Mouse (Mus musculus): ENCODE measurements around the gene Thbs1. TPM values are rescaled to one million over a fixed set of nuclear protein-coding genes. Genes with fewer than 3 reads are reported as not detected.

Thbs1 gene
- polyA plus RNA-seq, 1 experiment from 2014 or later, result 6.5 TPM

- Histone ChIP-seq H3K4me2 (replicated peaks) (peak overlapping the region; percentile 78), H3K4me3 (replicated peaks; ENCODE audit: low read length) (peak overlapping the region; percentile 40), H3K4me1 (replicated peaks; ENCODE audit: control insufficient read depth, insufficient read depth, low read length) (peaks cover 6% of the 10 kb centered on the region; the same call in 1 of the 2 replicates), H3K9ac (no peak overlapping the region), H3K27me3 (ENCODE audit: control insufficient read depth, insufficient read depth, low read length) (0 out of 2 replicates have a peak, but pooled peaks cover 10% of the 10 kb centered on the region), H3K27ac (no peak overlapping the region), H3K9me3 (ENCODE audit: control insufficient read depth, low read length) (no peaks in the 10 kb centered on the region), H3K36me3 (replicated peaks; ENCODE audit: control insufficient read depth, insufficient read depth) (no peaks in the 10 kb centered on the region)
- 13% methylated on average over 5 of the region's 5 CpGs for WGBS
- DNase-seq (ENCODE audit: low spot score) (no peak), ATAC-seq (ENCODE audit: low FRiP score) (no peak)
Observed at GRCm38 (mm10) chr2:118112438-118112837, 762 bp downstream of the Thbs1 start.

DNA sequence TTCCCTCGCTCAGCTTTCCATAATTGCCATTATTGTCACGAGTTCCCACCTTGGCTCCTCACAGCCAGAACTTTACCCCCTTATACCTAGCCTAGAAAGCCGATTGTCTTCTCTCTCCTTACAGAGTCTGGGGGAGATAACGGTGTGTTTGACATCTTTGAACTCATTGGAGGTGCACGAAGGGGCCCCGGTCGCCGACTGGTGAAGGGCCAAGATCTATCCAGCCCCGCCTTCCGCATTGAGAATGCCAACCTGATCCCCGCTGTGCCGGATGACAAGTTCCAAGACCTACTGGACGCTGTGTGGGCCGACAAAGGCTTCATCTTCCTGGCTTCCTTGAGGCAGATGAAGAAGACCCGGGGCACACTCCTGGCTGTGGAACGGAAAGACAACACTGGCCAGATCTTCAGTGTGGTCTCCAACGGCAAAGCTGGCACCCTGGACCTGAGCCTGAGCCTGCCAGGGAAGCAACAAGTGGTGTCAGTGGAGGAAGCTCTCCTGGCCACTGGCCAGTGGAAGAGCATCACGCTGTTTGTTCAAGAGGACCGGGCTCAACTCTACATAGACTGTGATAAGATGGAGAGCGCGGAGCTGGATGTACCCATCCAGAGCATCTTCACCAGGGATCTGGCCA is 1.3 kb downstream of the Thbs1 start:
- Histone ChIP-seq H3K4me2 (replicated peaks) (peak overlapping the region; percentile 78), H3K9ac (no peak overlapping the region), H3K27ac (no peak overlapping the region), H3K4me1 (replicated peaks; ENCODE audit: control insufficient read depth, insufficient read depth, low read length) (peaks cover 6% of the 10 kb centered on the region; the same call in 1 of the 2 replicates), H3K4me3 (replicated peaks; ENCODE audit: low read length) (peak overlapping the region; percentile 40), H3K27me3 (ENCODE audit: control insufficient read depth, insufficient read depth, low read length) (0 out of 2 replicates have a peak, but pooled peaks cover 10% of the 10 kb centered on the region), H3K9me3 (ENCODE audit: control insufficient read depth, low read length) (no peaks in the 10 kb centered on the region), H3K36me3 (replicated peaks; ENCODE audit: control insufficient read depth, insufficient read depth) (no peaks in the 10 kb centered on the region)
- no peak for DNase-seq (ENCODE audit: low spot score)
- no peak for ATAC-seq (ENCODE audit: low FRiP score)
- 46% methylated on average over 21 of the region's 21 CpGs for WGBS

- DNase-seq (ENCODE audit: low spot score), result no peak
- Histone ChIP-seq H3K4me3 (replicated peaks; ENCODE audit: low read length) (peak overlapping the region; percentile 40; the same call in 1 of the 2 replicates), H3K4me1 (replicated peaks; ENCODE audit: control insufficient read depth, insufficient read depth, low read length) (peaks cover 6% of the 10 kb centered on the region; the same call in 1 of the 2 replicates), H3K9ac (no peak overlapping the region), H3K36me3 (replicated peaks; ENCODE audit: control insufficient read depth, insufficient read depth) (no peaks in the 10 kb centered on the region), H3K9me3 (ENCODE audit: control insufficient read depth, low read length) (no peaks in the 10 kb centered on the region), H3K27me3 (ENCODE audit: control insufficient read depth, insufficient read depth, low read length) (0 out of 2 replicates have a peak, but pooled peaks cover 10% of the 10 kb centered on the region), H3K27ac (no peak overlapping the region), H3K4me2 (replicated peaks) (peak overlapping the region; percentile 78)
- WGBS, result 39% methylated on average over 8 of the region's 8 CpGs
- ATAC-seq (ENCODE audit: low FRiP score), result no peak
Observed at GRCm38 (mm10) chr2:118113808-118114524, 2.3 kb downstream of the Thbs1 start.

DNA sequence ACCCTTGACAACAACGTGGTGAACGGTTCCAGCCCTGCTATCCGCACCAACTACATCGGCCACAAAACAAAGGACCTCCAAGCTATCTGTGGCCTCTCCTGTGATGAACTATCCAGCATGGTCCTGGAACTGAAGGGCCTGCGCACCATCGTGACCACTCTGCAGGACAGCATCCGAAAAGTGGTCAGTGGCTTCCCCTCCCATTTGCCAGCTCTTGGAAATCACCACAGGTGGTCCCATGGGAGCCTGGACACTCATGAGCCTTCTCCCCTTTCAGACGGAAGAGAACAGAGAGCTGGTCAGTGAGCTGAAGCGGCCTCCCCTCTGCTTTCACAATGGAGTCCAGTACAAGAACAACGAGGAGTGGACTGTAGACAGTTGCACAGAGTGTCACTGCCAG is 3.0 kb downstream of the Thbs1 start:
- Histone ChIP-seq H3K4me1 (replicated peaks; ENCODE audit: control insufficient read depth, insufficient read depth, low read length) (peaks cover 6% of the 10 kb centered on the region; the same call in 1 of the 2 replicates), H3K4me2 (replicated peaks) (no peak overlapping the region; the same call in 1 of the 2 replicates), H3K27me3 (ENCODE audit: control insufficient read depth, insufficient read depth, low read length) (0 out of 2 replicates have a peak, but pooled peaks cover 10% of the 10 kb centered on the region), H3K4me3 (replicated peaks; ENCODE audit: low read length) (no peak overlapping the region), H3K36me3 (replicated peaks; ENCODE audit: control insufficient read depth, insufficient read depth) (no peaks in the 10 kb centered on the region), H3K9ac (no peak overlapping the region), H3K27ac (no peak overlapping the region), H3K9me3 (ENCODE audit: control insufficient read depth, low read length) (no peaks in the 10 kb centered on the region)
- DNase-seq (ENCODE audit: low spot score) (no peak), ATAC-seq (ENCODE audit: low FRiP score) (no peak)
- 59% methylated on average over 10 of the region's 10 CpGs for WGBS

DNA sequence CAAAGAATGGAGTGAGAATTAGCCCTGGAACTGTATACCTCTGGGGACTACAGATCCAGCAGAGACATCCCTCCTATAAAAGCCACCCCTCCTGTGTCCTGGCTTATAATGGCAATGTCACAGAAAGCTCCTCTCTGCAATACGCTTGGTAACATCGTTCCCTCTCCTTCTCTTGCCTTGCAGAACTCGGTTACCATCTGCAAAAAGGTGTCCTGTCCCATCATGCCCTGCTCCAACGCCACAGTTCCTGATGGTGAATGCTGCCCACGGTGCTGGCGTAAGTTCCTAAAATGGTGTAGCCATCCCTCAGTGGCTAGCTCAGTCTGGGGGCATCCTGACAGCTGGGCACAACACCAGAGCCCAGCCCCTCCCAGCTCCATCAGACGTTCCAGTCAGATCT is 4.0 kb downstream of the Thbs1 start:
- H3K36me3 ChIP-seq (replicated peaks; ENCODE audit: control insufficient read depth, insufficient read depth), result no peaks in the 10 kb centered on the region
- 0 out of 2 replicates have a peak, but pooled peaks cover 10% of the 10 kb centered on the region for H3K27me3 ChIP-seq (ENCODE audit: control insufficient read depth, insufficient read depth, low read length)
- no peak overlapping the region for H3K4me2 ChIP-seq (replicated peaks)
- H3K9me3 ChIP-seq (ENCODE audit: control insufficient read depth, low read length), result no peaks in the 10 kb centered on the region
- no peak overlapping the region for H3K27ac ChIP-seq
- 79% methylated on average over 7 of the region's 7 CpGs for WGBS
- no peak for ATAC-seq (ENCODE audit: low FRiP score)
- H3K4me1 ChIP-seq (replicated peaks; ENCODE audit: control insufficient read depth, insufficient read depth, low read length), result peaks cover 2% of the 10 kb centered on the region; the same call in 1 of the 2 replicates
- DNase-seq (ENCODE audit: low spot score), result no peak
- no peak overlapping the region for H3K4me3 ChIP-seq (replicated peaks; ENCODE audit: low read length)
- no peak overlapping the region for H3K9ac ChIP-seq

GRCm38 (mm10) chr2:118116180-118116579 is 4.5 kb downstream of the Thbs1 start:
- Histone ChIP-seq H3K27ac (no peak overlapping the region), H3K4me1 (replicated peaks; ENCODE audit: control insufficient read depth, insufficient read depth, low read length) (no peaks in the 10 kb centered on the region; the same call in 1 of the 2 replicates), H3K9ac (no peak overlapping the region), H3K36me3 (replicated peaks; ENCODE audit: control insufficient read depth, insufficient read depth) (no peaks in the 10 kb centered on the region), H3K27me3 (ENCODE audit: control insufficient read depth, insufficient read depth, low read length) (0 out of 2 replicates have a peak, but pooled peaks cover 10% of the 10 kb centered on the region), H3K9me3 (ENCODE audit: control insufficient read depth, low read length) (no peaks in the 10 kb centered on the region), H3K4me2 (replicated peaks) (no peak overlapping the region), H3K4me3 (replicated peaks; ENCODE audit: low read length) (no peak overlapping the region)
- DNase-seq (ENCODE audit: low spot score), result no peak
- no peak for ATAC-seq (ENCODE audit: low FRiP score)
- WGBS, result 60% methylated on average over 2 of the region's 2 CpGs

DNA sequence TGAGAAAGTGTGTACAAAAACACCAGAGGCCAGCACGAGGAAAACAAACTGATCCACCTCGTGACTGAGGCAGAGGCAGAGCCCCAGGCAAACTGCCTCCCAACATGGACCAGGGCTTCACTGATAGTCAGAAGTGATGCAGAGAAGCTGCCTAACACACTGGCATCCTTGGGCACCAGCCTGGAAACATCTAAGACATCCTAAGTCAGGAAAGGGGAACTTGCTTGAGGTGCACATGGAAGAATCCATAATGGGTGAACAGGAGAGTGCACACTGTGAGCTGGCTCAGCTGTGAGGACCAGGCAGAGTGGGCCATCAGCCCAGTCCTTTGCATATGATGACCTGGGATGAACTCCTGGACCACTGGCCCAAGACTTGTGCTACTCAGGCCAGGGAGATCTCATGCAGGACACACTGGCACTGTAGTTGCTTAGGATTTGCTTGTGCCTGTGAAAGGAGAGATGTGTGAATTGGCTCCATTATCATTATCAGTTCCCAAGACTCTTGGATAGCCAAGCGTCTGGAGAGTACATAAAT is 5.1 kb downstream of the Thbs1 start:
- WGBS, result 76% methylated on average over 3 of the region's 3 CpGs
- no peak for ATAC-seq (ENCODE audit: low FRiP score)
- H3K27ac ChIP-seq, result no peak overlapping the region

DNA sequence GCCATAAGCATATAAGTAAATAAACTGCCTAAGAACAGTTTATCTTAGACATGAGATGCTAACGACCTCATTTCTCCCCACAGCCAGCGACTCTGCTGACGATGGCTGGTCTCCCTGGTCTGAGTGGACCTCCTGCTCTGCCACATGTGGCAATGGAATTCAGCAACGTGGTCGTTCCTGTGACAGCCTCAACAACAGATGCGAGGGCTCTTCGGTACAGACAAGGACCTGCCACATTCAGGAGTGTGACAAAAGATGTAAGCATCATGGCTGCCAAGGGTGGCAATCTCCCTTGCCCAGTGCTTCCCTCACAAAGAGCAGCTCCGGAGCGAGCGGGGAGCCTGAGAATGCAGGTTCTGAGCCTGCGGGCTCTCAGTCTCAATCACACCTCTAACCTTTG is 5.7 kb downstream of the Thbs1 start:
- H3K27ac ChIP-seq, result no peak overlapping the region
- H3K9me3 ChIP-seq (ENCODE audit: control insufficient read depth, low read length), result no peaks in the 10 kb centered on the region
- DNase-seq (ENCODE audit: low spot score), result no peak
- WGBS, result 82% methylated on average over 11 of the region's 11 CpGs
- H3K4me1 ChIP-seq (replicated peaks; ENCODE audit: control insufficient read depth, insufficient read depth, low read length), result no peaks in the 10 kb centered on the region; the same call in 1 of the 2 replicates
- H3K36me3 ChIP-seq (replicated peaks; ENCODE audit: control insufficient read depth, insufficient read depth), result 0 out of 2 replicates have a peak, but pooled peaks cover 2% of the 10 kb centered on the region
- 0 out of 2 replicates have a peak, but pooled peaks cover 10% of the 10 kb centered on the region for H3K27me3 ChIP-seq (ENCODE audit: control insufficient read depth, insufficient read depth, low read length)
- no peak overlapping the region for H3K4me3 ChIP-seq (replicated peaks; ENCODE audit: low read length)
- no peak overlapping the region for H3K9ac ChIP-seq
- H3K4me2 ChIP-seq (replicated peaks), result no peak overlapping the region
- no peak for ATAC-seq (ENCODE audit: low FRiP score)

More for the DNA sequence above, 5.1 kb downstream of the Thbs1 start:
- no peak overlapping the region for H3K4me3 ChIP-seq (replicated peaks; ENCODE audit: low read length)
- no peaks in the 10 kb centered on the region for H3K36me3 ChIP-seq (replicated peaks; ENCODE audit: control insufficient read depth, insufficient read depth)
- H3K4me2 ChIP-seq (replicated peaks), result no peak overlapping the region
- no peak for DNase-seq (ENCODE audit: low spot score)
- H3K27me3 ChIP-seq (ENCODE audit: control insufficient read depth, insufficient read depth, low read length), result 0 out of 2 replicates have a peak, but pooled peaks cover 10% of the 10 kb centered on the region
- H3K4me1 ChIP-seq (replicated peaks; ENCODE audit: control insufficient read depth, insufficient read depth, low read length), result no peaks in the 10 kb centered on the region; the same call in 1 of the 2 replicates
- H3K9ac ChIP-seq, result no peak overlapping the region
- no peaks in the 10 kb centered on the region for H3K9me3 ChIP-seq (ENCODE audit: control insufficient read depth, low read length)

- no peaks in the 10 kb centered on the region for H3K9me3 ChIP-seq (ENCODE audit: control insufficient read depth, low read length)
- WGBS, result 78% methylated on average over 6 of the region's 6 CpGs
- no peak overlapping the region for H3K4me3 ChIP-seq (replicated peaks; ENCODE audit: low read length)
- no peak for DNase-seq (ENCODE audit: low spot score)
- H3K27ac ChIP-seq, result no peak overlapping the region
- H3K36me3 ChIP-seq (replicated peaks; ENCODE audit: control insufficient read depth, insufficient read depth), result 0 out of 2 replicates have a peak, but pooled peaks cover 7% of the 10 kb centered on the region
- no peaks in the 10 kb centered on the region; the same call in 1 of the 2 replicates for H3K4me1 ChIP-seq (replicated peaks; ENCODE audit: control insufficient read depth, insufficient read depth, low read length)
- no peak overlapping the region for H3K4me2 ChIP-seq (replicated peaks)
- no peak overlapping the region for H3K9ac ChIP-seq
- H3K27me3 ChIP-seq (ENCODE audit: control insufficient read depth, insufficient read depth, low read length), result 0 out of 2 replicates have a peak, but pooled peaks cover 7% of the 10 kb centered on the region
- no peak for ATAC-seq (ENCODE audit: low FRiP score)
Observed at GRCm38 (mm10) chr2:118118045-118118444, 6.4 kb downstream of the Thbs1 start.
